Comparison of ENCODE assay signal across 29 mouse cellular contexts in genomic region chr11:97597945-97598691, GRCm38 (mm10). TPM values are rescaled to one million over a fixed set of nuclear protein-coding genes. Genes with fewer than 3 reads are reported as not detected.
DNase-seq lines count a peak whose midpoint lies in the region; ATAC-seq and TF ChIP-seq lines count a peak whose summit lies in the region.
"Had no signal": no experiment of that assay in that cellular context is flagged by ENCODE, and none has a peak within 500 bp of the region (broad histone marks: within the 10 kb centered on the region; RNA-seq: fewer than 3 reads in every experiment).

No protein-coding gene starts in this region.

- no peak overlapping the region for H3K9ac ChIP-seq in liver, embryonic 12.5 days
- H3K9ac ChIP-seq in liver, postnatal 0 days (replicated peaks) = no peak overlapping the region
- H3K9ac ChIP-seq: heart, embryonic 13.5 days; hindbrain, embryonic 14.5 days; limb, embryonic 15.5 days; lung, embryonic 14.5 days; neural tube, embryonic 13.5 days had no signal

- no peak for TF ChIP-seq EP300 in liver, postnatal 0 days (IDR thresholded peaks at IDR 0.05; ENCODE audit: low read depth)

- DNase-seq in liver, postnatal 0 days = no peak
- DNase-seq in ES-CJ7 (ENCODE audit: low read depth, low spot score) (peak; percentile 93), ZHBTc4 (ENCODE audit: low read depth, low spot score) (peak; percentile 90)
- DNase-seq: adrenal gland, postnatal 14 days; B cell, adult 2 months; cerebellum, adult 11 months; cerebellum, adult 9-10 months; cerebellum, postnatal 36 days; heart, adult 2 months; heart, postnatal 10 days; kidney, adult 18-20 months; kidney, postnatal 36 days; layer of hippocampus, postnatal 36 days; lung, embryonic 14.5 days; lung, postnatal 14 days; thymus, postnatal 14 days had no signal

- no peak for ATAC-seq in liver, embryonic 12.5 days
- ATAC-seq in liver, postnatal 0 days = no peak
- ATAC-seq in megakaryocyte-erythroid progenitor cell, adult 5-6 weeks (replicated peaks; ENCODE audit: low FRiP score, low TSS enrichment, poor library complexity, severe bottlenecking) = no peak
- no peak for ATAC-seq in activated CD4-positive, CD25-positive, alpha-beta regulatory T cell, adult 4 months
- no peak for ATAC-seq in megakaryocyte progenitor cell, adult 5-6 weeks (replicated peaks; ENCODE audit: poor library complexity)
- ATAC-seq: forebrain, embryonic 16.5 days had no signal

- peak overlapping the region; percentile 37 for H3K4me2 ChIP-seq in liver, embryonic 12.5 days
- H3K4me2 ChIP-seq in liver, postnatal 0 days (ENCODE audit: low read depth, low read length) = no peak overlapping the region
- H3K4me2 ChIP-seq: heart, embryonic 13.5 days; hindbrain, embryonic 14.5 days; limb, embryonic 15.5 days; lung, embryonic 14.5 days; midbrain, embryonic 11.5 days; neural tube, embryonic 13.5 days had no signal

- H3K4me1 ChIP-seq in liver, embryonic 12.5 days = no peaks in the 10 kb centered on the region
- no peaks in the 10 kb centered on the region for H3K4me1 ChIP-seq in liver, postnatal 0 days (ENCODE audit: insufficient read depth)
- H3K4me1 ChIP-seq: heart, embryonic 13.5 days; limb, embryonic 10.5 days; limb, embryonic 15.5 days; neural tube, embryonic 13.5 days had no signal

- H3K4me3 ChIP-seq in liver, embryonic 12.5 days = peak overlapping the region; percentile 27
- H3K4me3 ChIP-seq in liver, postnatal 0 days (ENCODE audit: low read depth, low read length) = no peak overlapping the region
- H3K4me3 ChIP-seq: forebrain, embryonic 10.5 days; heart, adult 2 months; heart, embryonic 13.5 days; limb, embryonic 10.5 days; limb, embryonic 15.5 days; neural tube, embryonic 13.5 days had no signal

- H3K27ac ChIP-seq in liver, embryonic 12.5 days = no peak overlapping the region; the same call in 1 of the 2 replicates
- no peak overlapping the region for H3K27ac ChIP-seq in liver, postnatal 0 days (ENCODE audit: low read depth)
- H3K27ac ChIP-seq: forebrain, embryonic 10.5 days; heart, adult 2 months; heart, embryonic 13.5 days; hindbrain, embryonic 14.5 days; limb, embryonic 10.5 days; limb, embryonic 15.5 days; neural tube, embryonic 13.5 days had no signal

- no peaks in the 10 kb centered on the region for H3K9me3 ChIP-seq in liver, embryonic 12.5 days (replicated peaks)
- no peaks in the 10 kb centered on the region for H3K9me3 ChIP-seq in liver, postnatal 0 days (ENCODE audit: low read length)
- H3K9me3 ChIP-seq: heart, embryonic 13.5 days; limb, embryonic 10.5 days; limb, embryonic 15.5 days; neural tube, embryonic 13.5 days had no signal

- H3K36me3 ChIP-seq in liver, embryonic 12.5 days = no peaks in the 10 kb centered on the region
- no peaks in the 10 kb centered on the region for H3K36me3 ChIP-seq in liver, postnatal 0 days (replicated peaks; ENCODE audit: insufficient read depth, low read length)
- H3K36me3 ChIP-seq: forebrain, embryonic 10.5 days; heart, embryonic 13.5 days; limb, embryonic 10.5 days; limb, embryonic 15.5 days; neural tube, embryonic 13.5 days had no signal

- no peak for TF ChIP-seq CTCF in liver, postnatal 0 days (IDR thresholded peaks at IDR 0.05; ENCODE audit: low read depth)

- 63% methylated on average over 10 of the region's 10 CpGs for WGBS in liver, embryonic 12.5 days (ENCODE audit: insufficient replicate concordance)
- 76% methylated on average over 10 of the region's 10 CpGs for WGBS in liver, postnatal 0 days (ENCODE audit: insufficient replicate concordance)

- H3K27me3 ChIP-seq in liver, embryonic 12.5 days (replicated peaks) = peaks cover 14% of the 10 kb centered on the region; the same call in 1 of the 2 replicates
- H3K27me3 ChIP-seq in liver, postnatal 0 days (ENCODE audit: insufficient read depth, low read length) = no peaks in the 10 kb centered on the region
- H3K27me3 ChIP-seq: heart, embryonic 13.5 days; limb, embryonic 15.5 days; neural tube, embryonic 13.5 days had no signal

RNA-seq across cellular contexts. Expression of gene Srcin1, which starts 22.1 kb away (rescaled TPM):
- polyA plus RNA-seq in liver, embryonic 12.5 days (2016; fragmentation: Nextera tagmentation; extraction: Ambion mirVana) = 0.01 and 0.10 TPM in 2 replicates
- 0.02 and 0.05 TPM in 2 replicates for polyA plus RNA-seq in liver, postnatal 0 days (2015; fragmentation: Nextera tagmentation; extraction: Ambion mirVana)
- total RNA-seq in megakaryocyte-erythroid progenitor cell, adult 5-6 weeks (2014; fragmentation: Nextera tagmentation) = not detected in 2 replicates
- total RNA-seq in megakaryocyte-erythroid progenitor cell, adult 5-6 weeks (2017) = not detected in 2 replicates
- not detected for polyA plus RNA-seq in activated CD4-positive, CD25-positive, alpha-beta regulatory T cell, adult 4 months (2017; shearing (Covaris generic))
- total RNA-seq in megakaryocyte progenitor cell, adult 5-6 weeks (2015) = 0.02 TPM in 1 of 2 replicates, not detected in the other
- not detected in 2 replicates for total RNA-seq in megakaryocyte progenitor cell, adult 5-6 weeks (2017)
- total RNA-seq: hematopoietic stem cell, adult 5-6 weeks had no signal

RNA-seq across cellular contexts. Expression of gene Epop, which starts 31.4 kb away (rescaled TPM):
- polyA plus RNA-seq in liver, embryonic 12.5 days (2016; fragmentation: Nextera tagmentation; extraction: Ambion mirVana) = 3.6 and 4.1 TPM in 2 replicates
- 1.1 and 1.6 TPM in 2 replicates for polyA plus RNA-seq in liver, postnatal 0 days (2015; fragmentation: Nextera tagmentation; extraction: Ambion mirVana)
- 2.6 and 2.9 TPM in 2 replicates for total RNA-seq in megakaryocyte-erythroid progenitor cell, adult 5-6 weeks (2014; fragmentation: Nextera tagmentation)
- total RNA-seq in megakaryocyte-erythroid progenitor cell, adult 5-6 weeks (2017) = 0.61 and 2.6 TPM in 2 replicates
- polyA plus RNA-seq in activated CD4-positive, CD25-positive, alpha-beta regulatory T cell, adult 4 months (2017; shearing (Covaris generic)) = under 1 TPM; 0.40 to 0.61 TPM
- 3.4 and 4.0 TPM in 2 replicates for total RNA-seq in megakaryocyte progenitor cell, adult 5-6 weeks (2015)
- 0.62 and 0.91 TPM in 2 replicates for total RNA-seq in megakaryocyte progenitor cell, adult 5-6 weeks (2017)
